Comparison of ENCODE assay signal across 21 mouse cellular contexts in genomic region chr16:6918641-6919040, GRCm38 (mm10).
A peak's percentile ranks its signal among the peaks of the same experiment; 100 is the strongest.
DNase-seq lines count a peak whose midpoint lies in the region; ATAC-seq and TF ChIP-seq lines count a peak whose summit lies in the region.
"Had no signal": no experiment of that assay in that cellular context is flagged by ENCODE, and none has a peak within 500 bp of the region (broad histone marks: within the 10 kb centered on the region; RNA-seq: fewer than 3 reads in every experiment).

No protein-coding gene starts in this region.

- 28% methylated on average over 3 of the region's 3 CpGs for WGBS in lung, embryonic 14.5 days
- 35% methylated on average over 3 of the region's 3 CpGs for WGBS in embryonic facial prominence, embryonic 10.5 days

- no peak overlapping the region for H3K4me3 ChIP-seq in lung, embryonic 14.5 days (ENCODE audit: low read depth, low read length)
- H3K4me3 ChIP-seq in embryonic facial prominence, embryonic 10.5 days: no peak overlapping the region
- H3K4me3 ChIP-seq: embryonic facial prominence, embryonic 13.5 days; heart, embryonic 15.5 days; hindbrain, embryonic 10.5 days; left cerebral cortex, adult 2 months; limb, embryonic 10.5 days; midbrain, embryonic 12.5 days had no signal

- ATAC-seq in lung, embryonic 14.5 days (ENCODE audit: insufficient read depth): no peak
- no peak for ATAC-seq in granulocyte monocyte progenitor cell, adult 5-6 weeks (replicated peaks; ENCODE audit: poor library complexity, severe bottlenecking)
- ATAC-seq: forebrain, embryonic 14.5 days; liver, postnatal 0 days had no signal

- H3K27ac ChIP-seq in lung, embryonic 14.5 days (ENCODE audit: low read depth): no peak overlapping the region
- no peak overlapping the region for H3K27ac ChIP-seq in embryonic facial prominence, embryonic 10.5 days (replicated peaks)
- H3K27ac ChIP-seq: embryonic facial prominence, embryonic 13.5 days; heart, embryonic 15.5 days; hindbrain, embryonic 10.5 days; left cerebral cortex, adult 2 months; limb, embryonic 10.5 days; midbrain, embryonic 12.5 days had no signal

- no peak overlapping the region for H3K4me2 ChIP-seq in lung, embryonic 14.5 days
- H3K4me2 ChIP-seq: embryonic facial prominence, embryonic 13.5 days; heart, embryonic 15.5 days; midbrain, embryonic 12.5 days had no signal

- TF ChIP-seq CTCF in lung, embryonic 14.5 days (IDR thresholded peaks at IDR 0.05; ENCODE audit: low read depth): no peak

- H3K27me3 ChIP-seq in lung, embryonic 14.5 days (ENCODE audit: insufficient read depth, low read length): no peaks in the 10 kb centered on the region
- no peaks in the 10 kb centered on the region for H3K27me3 ChIP-seq in embryonic facial prominence, embryonic 10.5 days (replicated peaks; ENCODE audit: low read depth, poor library complexity, severe bottlenecking)
- H3K27me3 ChIP-seq: embryonic facial prominence, embryonic 13.5 days; heart, embryonic 15.5 days; midbrain, embryonic 12.5 days had no signal

- H3K4me1 ChIP-seq in lung, embryonic 14.5 days (ENCODE audit: insufficient read depth): no peaks in the 10 kb centered on the region
- peaks cover 18% of the 10 kb centered on the region for H3K4me1 ChIP-seq in embryonic facial prominence, embryonic 10.5 days
- H3K4me1 ChIP-seq: heart, embryonic 15.5 days; midbrain, embryonic 12.5 days had no signal

- no peaks in the 10 kb centered on the region for H3K9me3 ChIP-seq in lung, embryonic 14.5 days (ENCODE audit: low read depth, low read length)
- no peaks in the 10 kb centered on the region for H3K9me3 ChIP-seq in embryonic facial prominence, embryonic 10.5 days
- H3K9me3 ChIP-seq: embryonic facial prominence, embryonic 13.5 days; heart, embryonic 15.5 days; hindbrain, embryonic 10.5 days; limb, embryonic 10.5 days; midbrain, embryonic 12.5 days had no signal

- peak; percentile 22 for DNase-seq in embryo, embryonic 11 days
- no peak for DNase-seq in embryo, embryonic 10 days (ENCODE audit: low spot score)
- peak; percentile 33 for DNase-seq in lung, embryonic 14.5 days
- no peak for DNase-seq in lung, postnatal 10 days
- peak; percentile 32 for DNase-seq in cerebellum, adult 9-10 months
- DNase-seq in embryonic facial prominence, embryonic 10.5 days (ENCODE audit: low spot score): peak; percentile 12
- DNase-seq in left cerebral cortex, adult 8-10 months (ENCODE audit: low spot score in 2 of 2): no peak
- DNase-seq: adrenal gland, adult 2 months; kidney, adult 8-10 months; kidney, postnatal 36 days; layer of hippocampus, adult 9-11 months; liver, postnatal 0 days; thymus, postnatal 36 days had no signal

- H3K36me3 ChIP-seq in lung, embryonic 14.5 days (ENCODE audit: insufficient read depth): no peaks in the 10 kb centered on the region
- H3K36me3 ChIP-seq in embryonic facial prominence, embryonic 10.5 days (replicated peaks): no peaks in the 10 kb centered on the region
- H3K36me3 ChIP-seq: embryonic facial prominence, embryonic 13.5 days; heart, embryonic 15.5 days; hindbrain, embryonic 10.5 days; limb, embryonic 10.5 days; midbrain, embryonic 12.5 days had no signal

- no peak overlapping the region for H3K9ac ChIP-seq in lung, embryonic 14.5 days
- H3K9ac ChIP-seq: embryonic facial prominence, embryonic 13.5 days; heart, embryonic 15.5 days; liver, postnatal 0 days; midbrain, embryonic 12.5 days had no signal

Comparison
In these comparisons a context has a peak if more than half of its experiments do, and no peak if none do; other contexts are left out.
1. DNase-seq: peak in embryo, embryonic 11 days (single experiment), lung, embryonic 14.5 days (single experiment), cerebellum, adult 9-10 months (single experiment) and embryonic facial prominence, embryonic 10.5 days (single experiment); none in embryo, embryonic 10 days (single experiment), lung, postnatal 10 days (single experiment) and left cerebral cortex, adult 8-10 months (0 of 2).